Comparison of ENCODE assay signal across 8 mouse cellular contexts in genomic region chr3:90432348-90432747, GRCm38 (mm10). TPM values are rescaled to one million over a fixed set of nuclear protein-coding genes. Genes with fewer than 3 reads are reported as not detected.
DNase-seq lines count a peak whose midpoint lies in the region; ATAC-seq and TF ChIP-seq lines count a peak whose summit lies in the region.

No protein-coding gene starts in this region.

- no peak for TF ChIP-seq CTCF in layer of hippocampus, adult 2 months (conservative IDR thresholded peaks at IDR 0.05)

- no peak for ATAC-seq in embryonic facial prominence, embryonic 12.5 days (ENCODE audit: insufficient number of reproducible peaks, insufficient read depth, low FRiP score, low TSS enrichment)
- no peak for ATAC-seq in intestine, embryonic 15.5 days
- no peak for ATAC-seq in neural tube, embryonic 12.5 days (ENCODE audit: low FRiP score, low read depth)

- H3K27me3 ChIP-seq in embryonic facial prominence, embryonic 12.5 days = no peaks in the 10 kb centered on the region
- no peaks in the 10 kb centered on the region for H3K27me3 ChIP-seq in intestine, embryonic 15.5 days (replicated peaks)
- no peaks in the 10 kb centered on the region for H3K27me3 ChIP-seq in neural tube, embryonic 12.5 days (replicated peaks)

- no peaks in the 10 kb centered on the region for H3K9me3 ChIP-seq in embryonic facial prominence, embryonic 12.5 days
- no peaks in the 10 kb centered on the region for H3K9me3 ChIP-seq in intestine, embryonic 15.5 days
- H3K9me3 ChIP-seq in neural tube, embryonic 12.5 days = no peaks in the 10 kb centered on the region

- H3K4me2 ChIP-seq in embryonic facial prominence, embryonic 12.5 days (replicated peaks) = peak overlapping the region; percentile 95
- peak overlapping the region; percentile 84 for H3K4me2 ChIP-seq in intestine, embryonic 15.5 days (replicated peaks)
- H3K4me2 ChIP-seq in neural tube, embryonic 12.5 days (replicated peaks) = peak overlapping the region; percentile 90

- no peak for DNase-seq in layer of hippocampus, adult 2 months (ENCODE audit: low spot score in 2 of 2)
- DNase-seq in layer of hippocampus, adult 8-10 months (ENCODE audit: low spot score in 2 of 2) = no peak
- DNase-seq in gastrocnemius, adult 8-10 months (ENCODE audit: low spot score in 2 of 2) = no peak
- no peak for DNase-seq in thymus, postnatal 4 days
- DNase-seq in spleen, postnatal 4 days (ENCODE audit: low spot score in 2 of 2) = no peak

- peak overlapping the region; percentile 91 for H3K9ac ChIP-seq in embryonic facial prominence, embryonic 12.5 days
- peak overlapping the region; percentile 95 for H3K9ac ChIP-seq in intestine, embryonic 15.5 days
- peak overlapping the region; percentile 86 for H3K9ac ChIP-seq in neural tube, embryonic 12.5 days

- H3K36me3 ChIP-seq in embryonic facial prominence, embryonic 12.5 days = 0 out of 2 replicates have a peak, but pooled peaks cover 10% of the 10 kb centered on the region
- no peaks in the 10 kb centered on the region for H3K36me3 ChIP-seq in intestine, embryonic 15.5 days
- H3K36me3 ChIP-seq in neural tube, embryonic 12.5 days = 0 out of 2 replicates have a peak, but pooled peaks cover 5% of the 10 kb centered on the region

- peaks cover 20% of the 10 kb centered on the region for H3K4me1 ChIP-seq in embryonic facial prominence, embryonic 12.5 days
- peaks cover 24% of the 10 kb centered on the region for H3K4me1 ChIP-seq in intestine, embryonic 15.5 days (replicated peaks)
- peaks cover 26% of the 10 kb centered on the region for H3K4me1 ChIP-seq in neural tube, embryonic 12.5 days

- H3K4me3 ChIP-seq in layer of hippocampus, adult 2 months = peak overlapping the region; percentile 87
- peak overlapping the region; percentile 78 for H3K4me3 ChIP-seq in embryonic facial prominence, embryonic 12.5 days
- H3K4me3 ChIP-seq in intestine, embryonic 15.5 days (replicated peaks) = peak overlapping the region; percentile 71
- H3K4me3 ChIP-seq in neural tube, embryonic 12.5 days = peak overlapping the region; percentile 72

- WGBS in embryonic facial prominence, embryonic 12.5 days = 15% methylated on average over 2 of the region's 2 CpGs
- WGBS in intestine, embryonic 15.5 days = 17% methylated on average over 2 of the region's 2 CpGs
- WGBS in neural tube, embryonic 12.5 days = 19% methylated on average over 2 of the region's 2 CpGs

- H3K27ac ChIP-seq in layer of hippocampus, adult 2 months = peak overlapping the region; percentile 98; the same call in 1 of the 2 replicates
- H3K27ac ChIP-seq in embryonic facial prominence, embryonic 12.5 days = no peak overlapping the region
- H3K27ac ChIP-seq in intestine, embryonic 15.5 days = no peak overlapping the region
- no peak overlapping the region; the same call in 1 of the 2 replicates for H3K27ac ChIP-seq in neural tube, embryonic 12.5 days

RNA-seq across cellular contexts. Expression of gene Ints3, which starts 1.1 kb away (rescaled TPM):
- total RNA-seq in layer of hippocampus, adult 2 months (2021) = 10 to 100 TPM; 74.1 to 75.4 TPM
- total RNA-seq in layer of hippocampus, adult 8-10 months (2022) = 10 to 100 TPM; 56.4 to 85.0 (median 73.0) TPM
- polyA plus RNA-seq in embryonic facial prominence, embryonic 12.5 days (2016; fragmentation: Nextera tagmentation; extraction: Ambion mirVana) = 43.6 and 45.2 TPM in 2 replicates
- 28.6 and 29.8 TPM in 2 replicates for polyA plus RNA-seq in intestine, embryonic 15.5 days (2015; fragmentation: Nextera tagmentation; extraction: Ambion mirVana)
- 38.1 and 40.5 TPM in 2 replicates for polyA plus RNA-seq in neural tube, embryonic 12.5 days (2016; fragmentation: Nextera tagmentation; extraction: Ambion mirVana)
- total RNA-seq in gastrocnemius, adult 8-10 months (2022) = 10 to 100 TPM; 14.0 to 16.8 (median 14.8) TPM

RNA-seq across cellular contexts. Expression of gene Npr1, which starts 33.3 kb away (rescaled TPM):
- total RNA-seq in layer of hippocampus, adult 2 months (2021) = 1 to 10 TPM; 6.5 to 7.4 TPM
- 1 to 10 TPM; 5.1 to 6.7 (median 5.8) TPM for total RNA-seq in layer of hippocampus, adult 8-10 months (2022)
- polyA plus RNA-seq in embryonic facial prominence, embryonic 12.5 days (2016; fragmentation: Nextera tagmentation; extraction: Ambion mirVana) = 4.0 and 5.0 TPM in 2 replicates
- 5.7 and 6.2 TPM in 2 replicates for polyA plus RNA-seq in intestine, embryonic 15.5 days (2015; fragmentation: Nextera tagmentation; extraction: Ambion mirVana)
- 3.3 and 3.5 TPM in 2 replicates for polyA plus RNA-seq in neural tube, embryonic 12.5 days (2016; fragmentation: Nextera tagmentation; extraction: Ambion mirVana)
- total RNA-seq in gastrocnemius, adult 8-10 months (2022) = 1 to 10 TPM; 3.8 to 6.9 (median 6.1) TPM

RNA-seq across cellular contexts. Expression of gene Slc27a3, which starts 42.6 kb away (rescaled TPM):
- total RNA-seq in layer of hippocampus, adult 2 months (2021) = 10 to 100 TPM; 15.0 to 17.2 TPM
- total RNA-seq in layer of hippocampus, adult 8-10 months (2022) = 10 to 100 TPM in 3 of 4 experiments, 1 to 10 TPM in 1; 9.1 to 12.7 (median 12.1) TPM
- polyA plus RNA-seq in embryonic facial prominence, embryonic 12.5 days (2016; fragmentation: Nextera tagmentation; extraction: Ambion mirVana) = 42.8 and 44.8 TPM in 2 replicates
- polyA plus RNA-seq in intestine, embryonic 15.5 days (2015; fragmentation: Nextera tagmentation; extraction: Ambion mirVana) = 10.6 and 12.4 TPM in 2 replicates
- polyA plus RNA-seq in neural tube, embryonic 12.5 days (2016; fragmentation: Nextera tagmentation; extraction: Ambion mirVana) = 19.7 and 22.7 TPM in 2 replicates
- total RNA-seq in gastrocnemius, adult 8-10 months (2022) = 1 to 10 TPM in 2 of 4 experiments, under 1 TPM in 2; 0.65 to 1.1 (median 0.96) TPM

RNA-seq across cellular contexts. Expression of gene Ilf2, which starts 43.6 kb away (rescaled TPM):
- total RNA-seq in layer of hippocampus, adult 2 months (2021) = 10 to 100 TPM; 85.4 to 88.0 TPM
- total RNA-seq in layer of hippocampus, adult 8-10 months (2022) = 10 to 100 TPM; 84.2 to 89.7 (median 87.4) TPM
- 301 and 311 TPM in 2 replicates for polyA plus RNA-seq in embryonic facial prominence, embryonic 12.5 days (2016; fragmentation: Nextera tagmentation; extraction: Ambion mirVana)
- 146 and 157 TPM in 2 replicates for polyA plus RNA-seq in intestine, embryonic 15.5 days (2015; fragmentation: Nextera tagmentation; extraction: Ambion mirVana)
- polyA plus RNA-seq in neural tube, embryonic 12.5 days (2016; fragmentation: Nextera tagmentation; extraction: Ambion mirVana) = 322 and 326 TPM in 2 replicates
- 10 to 100 TPM; 24.4 to 33.4 (median 26.9) TPM for total RNA-seq in gastrocnemius, adult 8-10 months (2022)

RNA-seq across cellular contexts. Expression of gene Snapin, which starts 58.5 kb away (rescaled TPM):
- 10 to 100 TPM; 53.4 to 54.5 TPM for total RNA-seq in layer of hippocampus, adult 2 months (2021)
- 10 to 100 TPM; 54.7 to 68.9 (median 63.0) TPM for total RNA-seq in layer of hippocampus, adult 8-10 months (2022)
- polyA plus RNA-seq in embryonic facial prominence, embryonic 12.5 days (2016; fragmentation: Nextera tagmentation; extraction: Ambion mirVana) = 74.0 and 76.3 TPM in 2 replicates
- 69.8 and 74.0 TPM in 2 replicates for polyA plus RNA-seq in intestine, embryonic 15.5 days (2015; fragmentation: Nextera tagmentation; extraction: Ambion mirVana)
- 81.7 and 87.0 TPM in 2 replicates for polyA plus RNA-seq in neural tube, embryonic 12.5 days (2016; fragmentation: Nextera tagmentation; extraction: Ambion mirVana)
- 10 to 100 TPM; 77.7 to 93.9 (median 78.5) TPM for total RNA-seq in gastrocnemius, adult 8-10 months (2022)

Comparison
In these comparisons a context has a peak if more than half of its experiments do, and no peak if none do; other contexts are left out.
1. RNA of gene Slc27a3, which starts 42.6 kb away (total RNA-seq): 15.0 to 17.2 TPM in layer of hippocampus, adult 2 months and 9.1 to 12.7 TPM in layer of hippocampus, adult 8-10 months; 0.65 to 1.1 TPM in gastrocnemius, adult 8-10 months; every median in the first group is over 4 times any median in the second.
2. Peak in every context shown above with its lines, with median percentiles within 50 percentile points of each other: H3K4me3 ChIP-seq, H3K4me2 ChIP-seq and H3K9ac ChIP-seq.